Mouse (Mus musculus): ENCODE data around the gene Sobp. TPM values are rescaled to one million over a fixed set of nuclear protein-coding genes. Genes with fewer than 3 reads are reported as not detected.

Gene Sobp
- total RNA-seq, 1 experiment = 0.31 TPM

DNA sequence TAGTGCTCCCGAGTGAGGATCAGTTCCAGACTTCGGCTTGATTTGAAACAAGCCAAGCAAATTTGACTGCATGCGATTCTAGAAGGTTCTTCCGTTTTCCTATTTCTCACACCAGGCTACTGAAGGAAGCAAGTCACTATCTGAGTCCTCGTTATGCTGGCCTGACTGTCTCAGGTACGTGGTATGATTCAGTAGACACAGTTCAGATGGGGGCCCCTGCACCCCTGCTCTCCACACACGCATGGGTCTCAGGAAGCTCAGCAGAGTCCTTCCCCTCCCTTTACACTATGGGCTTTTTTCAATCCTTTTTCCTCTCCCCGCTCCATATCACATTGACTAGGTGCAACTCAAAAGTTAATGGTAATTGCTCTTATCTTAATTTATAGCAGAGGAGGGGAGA lies 119.6 kb downstream of the Sobp start:
- H3K4me1 ChIP-seq (ENCODE audit: control insufficient read depth in 2 of 2, insufficient read depth in 2 of 2, low read length in 2 of 2, poor library complexity in 1 of 2) = no peaks in the 10 kb centered on the region
- no peak overlapping the region for H3K27ac ChIP-seq (ENCODE audit: insufficient read depth, low read depth, low read length, poor library complexity, severe bottlenecking)
- H3K9me3 ChIP-seq (ENCODE audit: control insufficient read depth, insufficient read depth, low read depth, low read length) = no peaks in the 10 kb centered on the region; the same call in 1 of the 2 replicates
- no peak overlapping the region for H3K4me3 ChIP-seq (ENCODE audit: insufficient read depth in 1 of 2, low read depth in 1 of 2, low read length in 2 of 2, poor library complexity in 1 of 2, severe bottlenecking in 1 of 2)
- TF ChIP-seq MAFK (IDR thresholded peaks at IDR 0.05; ENCODE audit: insufficient read depth, low read depth, low read length) = no peak
- no peak for TF ChIP-seq HCFC1 (IDR thresholded peaks at IDR 0.05; ENCODE audit: borderline replicate concordance, insufficient read depth, low read length)
- no peak for TF ChIP-seq ZNF384 (IDR thresholded peaks at IDR 0.05; ENCODE audit: low read depth, low read length)
- no peak for TF ChIP-seq CHD2 (IDR thresholded peaks at IDR 0.05; ENCODE audit: low read depth, low read length)
- TF ChIP-seq ZC3H11A (IDR thresholded peaks at IDR 0.05; ENCODE audit: borderline replicate concordance, low read depth, low read length) = no peak
- no peaks in the 10 kb centered on the region for H3K36me3 ChIP-seq (ENCODE audit: control insufficient read depth, insufficient read depth, low read length, poor library complexity, severe bottlenecking)
- no peak overlapping the region for H3K9ac ChIP-seq (ENCODE audit: insufficient read depth, low read depth, low read length, poor library complexity, severe bottlenecking)
- DNase-seq (ENCODE audit: low read depth, low spot score) = no peak
- in situ Hi-C loops (cut with MboI; ENCODE audit: low sequenced_read_pairs in 2 of 2, unreplicated experiment in 2 of 2) = no loop called here

DNA sequence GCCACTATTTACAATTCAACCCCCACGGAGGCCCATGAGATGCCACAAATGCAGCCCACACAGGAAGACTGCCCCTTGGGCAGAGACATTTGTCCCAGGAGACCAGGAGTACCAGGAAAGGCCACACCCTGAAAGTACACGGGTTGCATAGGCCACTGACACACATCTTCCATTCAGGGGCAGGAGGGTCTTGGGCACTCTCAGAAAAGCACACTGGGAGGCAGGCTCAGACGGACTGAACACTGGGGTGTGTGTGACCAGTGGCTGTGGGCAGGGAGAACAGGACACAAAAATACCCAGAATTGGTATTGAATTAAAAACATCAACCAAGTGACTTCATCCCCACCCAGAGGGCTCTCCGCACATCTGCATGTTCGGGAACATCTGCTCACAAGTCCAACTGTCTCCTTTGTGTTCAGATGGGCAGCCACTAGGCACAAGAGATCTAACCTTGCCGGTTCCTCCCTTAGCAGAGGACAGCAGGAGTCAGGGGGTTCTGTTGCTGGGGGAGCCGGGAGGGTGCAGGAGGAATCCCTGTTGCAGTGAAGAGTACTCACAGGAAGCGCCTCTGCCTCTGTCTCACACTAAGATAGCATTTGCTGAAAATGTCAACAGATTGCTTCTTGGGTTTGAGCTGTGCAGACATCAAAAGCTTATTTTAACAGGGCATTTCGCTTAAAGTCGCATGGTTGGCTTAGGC lies 120.3 kb downstream of the Sobp start:
- DNase-seq (ENCODE audit: low read depth, low spot score) = no peak
- in situ Hi-C loops (cut with MboI; ENCODE audit: low sequenced_read_pairs in 2 of 2, unreplicated experiment in 2 of 2) = no loop called here
- H3K27ac ChIP-seq (ENCODE audit: insufficient read depth, low read depth, low read length, poor library complexity, severe bottlenecking) = no peak overlapping the region
- no peaks in the 10 kb centered on the region; the same call in 1 of the 2 replicates for H3K9me3 ChIP-seq (ENCODE audit: control insufficient read depth, insufficient read depth, low read depth, low read length)
- H3K36me3 ChIP-seq (ENCODE audit: control insufficient read depth, insufficient read depth, low read length, poor library complexity, severe bottlenecking) = no peaks in the 10 kb centered on the region
- TF ChIP-seq ZNF384 (IDR thresholded peaks at IDR 0.05; ENCODE audit: low read depth, low read length) = no peak
- H3K4me1 ChIP-seq (ENCODE audit: control insufficient read depth in 2 of 2, insufficient read depth in 2 of 2, low read length in 2 of 2, poor library complexity in 1 of 2) = no peaks in the 10 kb centered on the region
- H3K9ac ChIP-seq (ENCODE audit: insufficient read depth, low read depth, low read length, poor library complexity, severe bottlenecking) = no peak overlapping the region
- H3K4me3 ChIP-seq (ENCODE audit: insufficient read depth in 1 of 2, low read depth in 1 of 2, low read length in 2 of 2, poor library complexity in 1 of 2, severe bottlenecking in 1 of 2) = no peak overlapping the region

DNA sequence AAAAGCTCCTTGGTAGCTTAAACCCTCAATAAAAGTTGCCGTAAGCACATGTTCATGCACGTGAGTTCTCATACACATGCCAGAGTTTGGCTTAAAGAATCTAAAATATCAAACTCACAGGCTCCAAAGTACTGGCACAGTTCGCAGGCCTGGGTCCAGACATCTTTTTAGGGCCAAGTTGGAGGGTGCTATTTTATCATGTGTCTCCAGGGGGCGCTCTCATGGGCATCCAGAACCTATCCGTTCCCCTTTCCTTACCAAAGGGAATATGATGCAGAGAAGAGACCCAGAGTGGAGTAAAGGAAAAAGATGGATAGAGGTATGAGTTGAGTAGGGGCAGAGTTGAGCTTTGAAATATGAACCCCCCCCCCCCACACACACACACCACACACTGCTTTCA lies 121.9 kb downstream of the Sobp start:
- Histone ChIP-seq H3K27ac (ENCODE audit: insufficient read depth, low read depth, low read length, poor library complexity, severe bottlenecking) (no peak overlapping the region), H3K9ac (ENCODE audit: insufficient read depth, low read depth, low read length, poor library complexity, severe bottlenecking) (no peak overlapping the region), H3K4me1 (ENCODE audit: control insufficient read depth in 2 of 2, insufficient read depth in 2 of 2, low read length in 2 of 2, poor library complexity in 1 of 2) (peaks cover 0 to 1% of the 10 kb centered on the region in 2 experiments; a peak in 1 of 4 replicates), H3K36me3 (ENCODE audit: control insufficient read depth, insufficient read depth, low read length, poor library complexity, severe bottlenecking) (no peaks in the 10 kb centered on the region), H3K4me3 (ENCODE audit: insufficient read depth in 1 of 2, low read depth in 1 of 2, low read length in 2 of 2, poor library complexity in 1 of 2, severe bottlenecking in 1 of 2) (no peak overlapping the region), H3K9me3 (ENCODE audit: control insufficient read depth, insufficient read depth, low read depth, low read length) (no peaks in the 10 kb centered on the region; the same call in 1 of the 2 replicates)
- DNase-seq (ENCODE audit: low read depth, low spot score) = no peak
- TF ChIP-seq CHD2 (IDR thresholded peaks at IDR 0.05; ENCODE audit: low read depth, low read length) (no peak), ZNF384 (IDR thresholded peaks at IDR 0.05; ENCODE audit: low read depth, low read length) (no peak), HCFC1 (IDR thresholded peaks at IDR 0.05; ENCODE audit: borderline replicate concordance, insufficient read depth, low read length) (no peak), MAFK (IDR thresholded peaks at IDR 0.05; ENCODE audit: insufficient read depth, low read depth, low read length) (no peak), ZC3H11A (IDR thresholded peaks at IDR 0.05; ENCODE audit: borderline replicate concordance, low read depth, low read length) (no peak)
- in situ Hi-C loops (cut with MboI; ENCODE audit: low sequenced_read_pairs in 2 of 2, unreplicated experiment in 2 of 2) = no loop called here

DNA sequence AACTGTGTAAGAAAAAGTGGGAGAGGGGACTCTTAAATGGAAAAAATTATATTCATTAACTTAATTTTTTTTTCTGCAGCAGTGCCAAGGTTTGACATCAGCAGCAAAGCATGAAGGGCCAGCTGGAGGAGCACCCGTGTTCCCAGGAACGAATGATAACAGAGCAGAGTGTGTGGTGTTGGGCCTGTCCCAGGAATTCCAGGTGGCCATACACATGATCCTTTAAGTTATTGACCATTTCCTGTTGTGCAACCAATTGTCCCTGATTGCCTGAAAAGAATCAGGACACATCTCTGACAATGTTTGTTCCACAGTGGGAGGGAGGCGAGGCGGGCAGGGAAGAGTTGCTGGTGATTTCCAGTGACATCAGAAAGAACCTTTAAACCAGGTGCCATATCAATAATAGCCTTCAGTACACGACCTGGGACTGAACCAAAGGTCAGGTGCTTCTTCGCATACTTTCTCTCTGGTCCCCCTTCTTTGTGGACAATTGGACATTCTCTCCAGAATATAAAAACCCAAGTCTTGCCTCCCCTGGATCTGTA lies 126.5 kb downstream of the Sobp start:
- no peak overlapping the region for H3K9ac ChIP-seq (ENCODE audit: insufficient read depth, low read depth, low read length, poor library complexity, severe bottlenecking)
- DNase-seq (ENCODE audit: low read depth, low spot score) = no peak
- no peak overlapping the region for H3K27ac ChIP-seq (ENCODE audit: insufficient read depth, low read depth, low read length, poor library complexity, severe bottlenecking)
- in situ Hi-C loops (cut with MboI; ENCODE audit: low sequenced_read_pairs in 2 of 2, unreplicated experiment in 2 of 2) = no loop called here
- no peak for TF ChIP-seq ZC3H11A (IDR thresholded peaks at IDR 0.05; ENCODE audit: borderline replicate concordance, low read depth, low read length)
- TF ChIP-seq CHD2 (IDR thresholded peaks at IDR 0.05; ENCODE audit: low read depth, low read length) = no peak
- no peak for TF ChIP-seq MAFK (IDR thresholded peaks at IDR 0.05; ENCODE audit: insufficient read depth, low read depth, low read length)
- TF ChIP-seq ZNF384 (IDR thresholded peaks at IDR 0.05; ENCODE audit: low read depth, low read length) = no peak
- no peak for TF ChIP-seq HCFC1 (IDR thresholded peaks at IDR 0.05; ENCODE audit: borderline replicate concordance, insufficient read depth, low read length)
- no peaks in the 10 kb centered on the region for H3K36me3 ChIP-seq (ENCODE audit: control insufficient read depth, insufficient read depth, low read length, poor library complexity, severe bottlenecking)
- peaks cover 1 to 7% of the 10 kb centered on the region in 2 experiments; a peak in 2 of 4 replicates for H3K4me1 ChIP-seq (ENCODE audit: control insufficient read depth in 2 of 2, insufficient read depth in 2 of 2, low read length in 2 of 2, poor library complexity in 1 of 2)
- no peaks in the 10 kb centered on the region for H3K9me3 ChIP-seq (ENCODE audit: control insufficient read depth, insufficient read depth, low read depth, low read length)
- H3K4me3 ChIP-seq (ENCODE audit: insufficient read depth in 1 of 2, low read depth in 1 of 2, low read length in 2 of 2, poor library complexity in 1 of 2, severe bottlenecking in 1 of 2) = no peak overlapping the region
